Mouse (Mus musculus) heart, postnatal 14 days (tissue): Measurements from ENCODE around the gene Clcn1. TPM values are rescaled to one million over a fixed set of nuclear protein-coding genes. Genes with fewer than 3 reads are reported as not detected.

Source experiments
- DNase-seq, 2 experiments: peaks; one replicate each; pipeline ENCODE4 v3.0.0; 2021 to 2022
- intact Hi-C: fragments of 180-260 bp; cut with DNase I; formaldehyde crosslinking; loops from one replicate; pipeline ENCODE4 v1.15.1; 2025
- total RNA-seq, 2 experiments: library from RNA; stranded (reverse); gene quantifications; 2 replicates each; pipeline ENCODE4 v1.2.3; 2021

Gene Clcn1
- total RNA-seq, 2 experiments from 2014 or later = 1.4 to 3.7 TPM

GRCm38 (mm10) chr6:42349006-42349425 lies 62.5 kb downstream of the Clcn1 start:
- DNase-seq = peak; percentile 82 to 86
- intact Hi-C loops = loop anchor here (2.0 kb wide), 3 partner anchors 84 to 234 kb away; partner anchors contain the start of gene Casp2

GRCm38 (mm10) chr6:42349426-42350020 lies 63.0 kb downstream of the Clcn1 start, which contains the start of gene Zyx:
TSS of gene Zyx (plus strand) at chr6:42349630.
- intact Hi-C loops = loop anchor here (2.0 kb wide), 4 partner anchors 25 to 233 kb away; partner anchors contain the start of gene Casp2
- DNase-seq = peak; percentile 92 to 94

GRCm38 (mm10) chr6:42350021-42350967 lies 63.8 kb downstream of the Clcn1 start:
- intact Hi-C loops = loop anchor here (2.0 kb wide), 1 partner anchor 25 kb away; no protein-coding TSS in a partner anchor
- peak; percentile 89 to 91 for DNase-seq

GRCm38 (mm10) chr6:42350968-42351775 lies 64.7 kb downstream of the Clcn1 start:
- intact Hi-C loops = loop anchor here (2.0 kb wide), 1 partner anchor 24 kb away; no protein-coding TSS in a partner anchor

GRCm38 (mm10) chr6:42351776-42352485 lies 65.4 kb downstream of the Clcn1 start:
- intact Hi-C loops = loop anchor here (2.0 kb wide), 1 partner anchor 23 kb away; no protein-coding TSS in a partner anchor

More at GRCm38 (mm10) chr6:42350968-42351775, 64.7 kb downstream of the Clcn1 start:
- DNase-seq = peak; percentile 6 to 12

GRCm38 (mm10) chr6:42352486-42352846 lies 66.0 kb downstream of the Clcn1 start:
- no peak for DNase-seq
- intact Hi-C loops = no loop called here

More at GRCm38 (mm10) chr6:42351776-42352485, 65.4 kb downstream of the Clcn1 start:
- DNase-seq = peak; percentile 22 to 23

- intact Hi-C loops = no loop called here
Measured at GRCm38 (mm10) chr6:42353180-42353579, 66.7 kb downstream of the Clcn1 start.

GRCm38 (mm10) chr6:42354076-42355019 lies 67.9 kb downstream of the Clcn1 start:
- intact Hi-C loops = no loop called here
- peak; percentile 47 to 60 for DNase-seq

More at GRCm38 (mm10) chr6:42353180-42353579, 66.7 kb downstream of the Clcn1 start:
- DNase-seq = peak; percentile 16 to 33

GRCm38 (mm10) chr6:42355366-42355765 lies 68.9 kb downstream of the Clcn1 start:
- intact Hi-C loops = no loop called here
- DNase-seq = no peak

- intact Hi-C loops = loop anchor here (2.0 kb wide), 1 partner anchor 15 kb away; no protein-coding TSS in a partner anchor
- DNase-seq = no peak
Measured at GRCm38 (mm10) chr6:42355794-42356600, 69.5 kb downstream of the Clcn1 start.

GRCm38 (mm10) chr6:42356913-42357312 lies 70.4 kb downstream of the Clcn1 start:
- DNase-seq = no peak
- intact Hi-C loops = loop anchor here (2.0 kb wide), 1 partner anchor 14 kb away; no protein-coding TSS in a partner anchor

- intact Hi-C loops = loop anchor here (2.0 kb wide), 1 partner anchor 13 kb away; no protein-coding TSS in a partner anchor
- peak in 1 of 2 experiments; percentile 4 for DNase-seq
Measured at GRCm38 (mm10) chr6:42357901-42358300, 71.4 kb downstream of the Clcn1 start.

- peak in 1 of 2 experiments; percentile 19 for DNase-seq
- intact Hi-C loops = no loop called here
Measured at GRCm38 (mm10) chr6:42358901-42359300, 72.4 kb downstream of the Clcn1 start.

GRCm38 (mm10) chr6:42359364-42360147 lies 73.1 kb downstream of the Clcn1 start:
- DNase-seq = peak in 1 of 2 experiments; percentile 24
- intact Hi-C loops = no loop called here

- intact Hi-C loops = no loop called here
- DNase-seq = no peak
Measured at GRCm38 (mm10) chr6:42360231-42360840, 73.9 kb downstream of the Clcn1 start.
